Mouse (Mus musculus) heart, postnatal 0 days (tissue): Measurements from ENCODE around the gene Ubtf. TPM values are rescaled to one million over a fixed set of nuclear protein-coding genes. Genes with fewer than 3 reads are reported as not detected.

Experiments used
- ATAC-seq: fragments of 200-750 bp; cut with Nextera tagmentation; 2 replicates; pipeline ENCODE4 v1.8.0; 2017; ENCODE audit warnings: low read depth, moderate number of reproducible peaks, moderate library complexity; ENCODE audit not compliant: insufficient read depth
- DNase-seq: peaks from one replicate; pipeline ENCODE4 v3.0.0-alpha.2; 2016; ENCODE audit warnings: low spot score
- H3K27ac ChIP-seq: fragments of 300-500 bp; sonication (generic); 2 replicates; pipeline ENCODE4 v1.5.1; 2014; ENCODE audit warnings: low read depth, mild to moderate bottlenecking
- H3K27me3 ChIP-seq: fragments of 300-500 bp; sonication (generic); 2 replicates; pipeline ENCODE4 v1.6.1; 2014; ENCODE audit warnings: low read length, mixed read lengths; ENCODE audit not compliant: control insufficient read depth, insufficient read depth
- H3K36me3 ChIP-seq: fragments of 300-500 bp; sonication (generic); replicated peaks from 2 replicates; pipeline ENCODE4 v1.6.1; 2014; ENCODE audit warnings: low read length, mixed read lengths; ENCODE audit not compliant: control insufficient read depth, insufficient read depth
- H3K4me1 ChIP-seq: fragments of 300-500 bp; sonication (generic); 2 replicates; pipeline ENCODE4 v1.6.1; 2014; ENCODE audit warnings: antibody characterized with exemption; ENCODE audit not compliant: control insufficient read depth, insufficient read depth
- H3K4me2 ChIP-seq: fragments of 300-500 bp; sonication (generic); 2 replicates; pipeline ENCODE4 v1.6.1; 2014; ENCODE audit warnings: low read depth, mild to moderate bottlenecking, low read length, moderate library complexity
- H3K4me3 ChIP-seq: fragments of 300-500 bp; sonication (generic); 2 replicates; pipeline ENCODE4 v1.5.1; 2014; ENCODE audit warnings: low read depth, low read length
- H3K9ac ChIP-seq: fragments of 300-500 bp; sonication (generic); replicated peaks from 2 replicates; pipeline ENCODE4 v1.6.1; 2014; ENCODE audit warnings: low read depth, low read length, mixed read lengths
- H3K9me3 ChIP-seq: fragments of 300-500 bp; sonication (generic); replicated peaks from 2 replicates; pipeline ENCODE4 v1.6.1; 2016; ENCODE audit warnings: low read length; ENCODE audit not compliant: control insufficient read depth
- CTCF ChIP-seq: IDR thresholded peaks from 2 replicates; pipeline ENCODE4 v1.5.1; 2016; ENCODE audit warnings: antibody characterized with exemption, control low read depth, low read depth
- EP300 ChIP-seq: IDR thresholded peaks from 2 replicates; pipeline ENCODE4 v1.6.1; 2016; ENCODE audit warnings: antibody characterized with exemption, low read depth
- WGBS: fragments of 180-500 bp; shearing (Covaris S2); extraction: QIAGEN DNeasy Blood & Tissue Kit; methylation state at CpG from one replicate; pipeline ENCODE4 v1.1.7; 2014; 5-methylcytosine and 5-hydroxymethylcytosine counted together
- polyA plus RNA-seq: library from polyadenylated mRNA; unstranded; fragments of >200 nt; fragmentation: Nextera tagmentation; extraction: Ambion mirVana; gene quantifications from 2 replicates; pipeline ENCODE4 v1.2.1, GENCODE M21; 2015
- total RNA-seq: library from RNA; depleted of rRNA; stranded (reverse); fragments of >200 nt; gene quantifications from 2 replicates; pipeline ENCODE4 v1.2.3, GENCODE M21; 2014; ENCODE audit warnings: low replicate concordance

The Ubtf gene
- total and polyA plus RNA-seq, 2 experiments from 2014 or later = 34.5 to 42.5 TPM

DNA sequence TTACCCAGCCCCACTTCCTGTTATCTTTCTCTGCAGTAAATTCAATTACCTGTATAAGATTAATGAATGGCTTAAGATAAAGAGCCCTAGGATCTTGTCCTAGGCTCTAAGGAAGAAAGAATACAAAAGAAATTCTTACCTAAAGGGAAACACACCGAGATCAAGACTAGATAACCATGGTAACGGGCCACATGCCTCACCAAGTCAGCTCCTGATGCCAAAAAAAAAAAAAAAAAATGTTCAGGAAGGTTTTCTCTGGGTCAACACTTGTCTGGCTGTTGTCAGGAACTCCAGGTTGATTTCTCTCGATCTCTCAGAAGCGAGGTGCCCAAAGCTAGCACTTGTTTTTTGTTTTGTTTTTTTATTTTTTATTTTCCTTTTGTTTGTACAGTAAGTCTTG, 14.5 kb upstream of the Ubtf start:
- Histone ChIP-seq H3K4me3 (no peak overlapping the region), H3K27ac (no peak overlapping the region), H3K27me3 (no peaks in the 10 kb centered on the region), H3K4me2 (no peak overlapping the region), H3K9me3 (no peaks in the 10 kb centered on the region), H3K9ac (no peak overlapping the region), H3K4me1 (peaks cover 18% of the 10 kb centered on the region), H3K36me3 (no peaks in the 10 kb centered on the region)
- WGBS = 67% methylated on average over 4 of the region's 4 CpGs
- DNase-seq (no peak), ATAC-seq (no peak)
- TF ChIP-seq EP300 (no peak), CTCF (no peak)

DNA sequence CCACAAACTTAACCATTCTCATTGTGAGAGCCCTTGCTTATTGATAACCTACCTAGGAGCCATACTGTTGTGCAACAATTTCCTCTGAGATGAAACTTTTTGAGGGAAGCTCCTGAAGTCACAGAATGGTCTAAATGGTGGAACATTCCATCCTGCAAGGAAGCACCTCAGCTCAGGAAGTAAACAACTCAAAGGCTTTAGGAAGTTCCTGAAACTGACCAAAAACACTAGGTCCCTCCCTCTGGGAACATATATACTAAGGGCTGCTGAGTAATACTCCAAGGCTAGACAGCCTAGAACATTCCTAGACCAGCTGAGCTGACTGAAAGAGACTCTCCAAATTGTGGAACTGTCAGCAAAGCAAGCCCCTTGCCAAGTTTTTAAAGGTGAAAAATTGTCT, 13.5 kb upstream of the Ubtf start:
- H3K4me3 ChIP-seq = no peak overlapping the region
- DNase-seq = no peak
- no peak overlapping the region for H3K4me2 ChIP-seq
- no peak for ATAC-seq
- H3K9me3 ChIP-seq = no peaks in the 10 kb centered on the region
- H3K9ac ChIP-seq = no peak overlapping the region
- H3K27ac ChIP-seq = no peak overlapping the region
- H3K4me1 ChIP-seq = peaks cover 11% of the 10 kb centered on the region; the same call in 1 of the 2 replicates
- TF ChIP-seq CTCF (no peak), EP300 (no peak)
- H3K36me3 ChIP-seq = no peaks in the 10 kb centered on the region
- no peaks in the 10 kb centered on the region for H3K27me3 ChIP-seq

DNA sequence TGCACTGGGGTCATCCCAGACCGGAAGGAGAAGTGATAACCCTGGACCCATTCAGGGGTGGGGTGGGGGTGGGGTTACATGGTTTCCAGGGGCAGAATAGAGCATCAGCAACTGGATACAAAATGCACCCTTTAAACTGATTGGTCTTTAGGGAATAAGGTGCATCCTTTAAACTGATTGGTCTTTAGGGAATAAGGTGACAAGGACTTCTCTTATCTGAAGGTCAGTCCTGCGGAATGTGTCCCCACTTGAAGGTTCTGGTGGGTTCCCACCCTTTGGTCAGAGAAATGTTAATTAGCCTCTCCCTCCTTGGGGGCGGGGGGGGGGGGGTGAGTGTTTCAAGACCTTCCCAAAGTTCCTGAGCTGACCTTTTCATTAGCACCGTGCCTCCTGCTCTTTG, 12.3 kb upstream of the Ubtf start:
- H3K4me1 ChIP-seq = peaks cover 11% of the 10 kb centered on the region; the same call in 1 of the 2 replicates
- TF ChIP-seq CTCF = no peak
- TF ChIP-seq EP300 = no peak
- ATAC-seq = no peak
- no peak overlapping the region for H3K9ac ChIP-seq
- no peak overlapping the region for H3K4me2 ChIP-seq
- H3K4me3 ChIP-seq = no peak overlapping the region
- no peaks in the 10 kb centered on the region for H3K27me3 ChIP-seq
- WGBS = 22% methylated on average over 4 of the region's 4 CpGs
- no peak overlapping the region for H3K27ac ChIP-seq
- no peak for DNase-seq
- H3K9me3 ChIP-seq = no peaks in the 10 kb centered on the region
- H3K36me3 ChIP-seq = no peaks in the 10 kb centered on the region

DNA sequence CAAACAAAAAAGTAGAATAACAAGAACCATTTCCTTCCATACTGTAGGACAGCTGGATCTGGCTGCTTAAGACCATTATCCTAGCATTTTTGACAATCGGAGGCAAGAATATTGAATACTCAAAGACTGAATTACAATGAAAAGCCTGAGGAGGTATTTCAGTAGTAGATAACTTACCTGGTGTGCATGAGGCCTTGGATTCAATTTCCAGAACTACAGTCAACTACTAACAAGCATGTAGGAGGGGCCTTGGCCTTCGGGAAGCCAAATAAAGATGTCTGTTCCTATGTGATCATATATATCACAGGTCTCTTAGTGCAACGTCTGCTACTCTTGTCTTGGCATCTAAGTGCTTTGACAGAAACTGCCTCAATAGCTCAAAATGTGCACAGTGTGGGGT, 10.5 kb upstream of the Ubtf start:
- no peaks in the 10 kb centered on the region for H3K9me3 ChIP-seq
- H3K27me3 ChIP-seq = no peaks in the 10 kb centered on the region
- H3K4me3 ChIP-seq = no peak overlapping the region
- no peak overlapping the region for H3K4me2 ChIP-seq
- TF ChIP-seq CTCF (no peak), EP300 (no peak)
- DNase-seq = no peak
- peaks cover 1% of the 10 kb centered on the region; the same call in 1 of the 2 replicates for H3K4me1 ChIP-seq
- no peak overlapping the region for H3K27ac ChIP-seq
- WGBS = 81% methylated on average over 3 of the region's 3 CpGs
- no peak overlapping the region for H3K9ac ChIP-seq
- no peak for ATAC-seq
- H3K36me3 ChIP-seq = no peaks in the 10 kb centered on the region

DNA sequence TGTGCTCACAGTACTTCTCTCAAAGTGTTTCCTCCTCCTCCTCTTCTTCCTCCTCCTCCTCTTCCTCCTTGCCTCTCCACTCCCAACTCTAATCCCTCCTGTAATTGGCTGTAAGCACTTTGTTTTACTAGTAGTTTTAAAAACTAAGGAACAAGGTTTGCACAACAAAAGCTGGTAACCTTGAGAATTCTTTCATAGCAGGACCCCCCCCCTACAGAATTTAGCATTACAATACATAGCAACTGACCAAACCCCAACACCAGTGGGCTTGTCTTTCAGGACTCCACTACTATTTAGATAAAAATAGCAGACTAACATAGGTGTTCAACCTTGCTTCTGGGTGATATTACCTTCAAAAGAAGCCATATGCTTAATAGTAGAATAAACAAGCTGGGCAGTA, 10.0 kb upstream of the Ubtf start:
- H3K9me3 ChIP-seq = no peaks in the 10 kb centered on the region
- no peak overlapping the region for H3K9ac ChIP-seq
- H3K27me3 ChIP-seq = no peaks in the 10 kb centered on the region
- DNase-seq (no peak), ATAC-seq (no peak)
- TF ChIP-seq CTCF = no peak
- TF ChIP-seq EP300 = no peak
- H3K27ac ChIP-seq = no peak overlapping the region
- H3K36me3 ChIP-seq = no peaks in the 10 kb centered on the region
- H3K4me3 ChIP-seq = no peak overlapping the region
- H3K4me1 ChIP-seq = no peaks in the 10 kb centered on the region; the same call in 1 of the 2 replicates
- no peak overlapping the region for H3K4me2 ChIP-seq

DNA sequence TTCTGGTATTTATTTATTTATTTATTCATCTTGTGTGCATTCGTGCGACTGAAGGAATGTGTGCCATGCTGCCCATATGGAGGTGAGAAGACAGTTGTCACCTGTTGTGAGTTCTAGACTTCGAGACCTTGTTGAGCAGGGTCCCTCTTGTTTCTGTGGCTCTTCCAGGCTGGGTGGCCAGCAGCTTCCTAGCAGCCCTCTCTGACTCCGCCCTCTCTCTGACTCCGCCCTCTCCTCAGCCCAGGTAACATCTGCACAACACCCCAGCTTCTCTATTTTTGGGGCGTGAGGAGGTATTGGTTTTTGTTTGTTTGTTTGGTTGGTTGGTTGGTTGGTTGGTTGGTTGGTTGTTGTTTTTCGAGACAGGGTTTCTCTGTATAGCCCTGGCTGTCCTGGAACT, 8.3 kb upstream of the Ubtf start:
- Histone ChIP-seq H3K9ac (no peak overlapping the region), H3K36me3 (no peaks in the 10 kb centered on the region), H3K4me3 (no peak overlapping the region), H3K27ac (no peak overlapping the region), H3K4me1 (no peaks in the 10 kb centered on the region), H3K4me2 (no peak overlapping the region), H3K9me3 (no peaks in the 10 kb centered on the region), H3K27me3 (no peaks in the 10 kb centered on the region)
- ATAC-seq = no peak
- 72% methylated on average over 7 of the region's 7 CpGs for WGBS
- DNase-seq = no peak
- TF ChIP-seq CTCF (no peak), EP300 (no peak)
